Comparison of ENCODE assay signal across 9 mouse cellular contexts in the genomic region with DNA sequence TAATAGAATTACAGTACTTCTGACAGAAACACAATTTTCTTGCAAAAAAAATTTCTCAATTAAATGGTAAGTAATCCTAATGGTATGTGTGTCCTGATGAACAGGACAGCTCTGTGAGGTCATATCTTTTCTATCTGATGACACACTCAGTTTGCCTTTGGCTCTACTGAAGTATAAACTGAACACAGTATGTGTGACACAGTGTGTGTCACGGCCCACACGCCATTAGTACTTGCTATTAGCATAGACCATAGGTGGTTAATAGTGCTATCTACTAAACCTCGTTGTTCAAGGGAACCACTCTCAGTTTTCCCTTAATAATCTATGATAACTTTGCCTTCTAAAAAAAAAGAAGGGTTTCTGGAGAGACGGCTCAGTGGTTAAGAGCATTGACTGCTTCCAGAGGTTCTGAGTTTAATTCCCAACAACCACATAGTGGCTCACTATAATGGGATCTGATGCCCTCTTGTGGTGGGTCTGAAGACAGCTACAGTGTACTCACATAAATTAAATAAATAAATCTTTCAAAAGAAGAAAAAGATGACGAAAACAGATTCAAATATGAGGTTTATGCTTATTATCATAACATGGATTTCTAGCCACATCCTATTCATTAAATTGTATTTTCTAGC. TPM values are rescaled to one million over a fixed set of nuclear protein-coding genes. Genes with fewer than 3 reads are reported as not detected.
DNase-seq lines count a peak whose midpoint lies in the region; ATAC-seq lines count a peak whose summit lies in the region.
"Had no signal": no experiment of that assay in that cellular context is flagged by ENCODE, and none has a peak within 500 bp of the region (broad histone marks: within the 10 kb centered on the region; RNA-seq: fewer than 3 reads in every experiment).

No protein-coding gene starts in this region.

- H3K36me3 ChIP-seq in heart, embryonic 10.5 days: no peaks in the 10 kb centered on the region
- no peaks in the 10 kb centered on the region for H3K36me3 ChIP-seq in hindbrain, embryonic 16.5 days (ENCODE audit: control insufficient read depth, insufficient read depth, low read length)

- H3K4me1 ChIP-seq in heart, embryonic 10.5 days: no peaks in the 10 kb centered on the region
- no peaks in the 10 kb centered on the region for H3K4me1 ChIP-seq in hindbrain, embryonic 16.5 days (ENCODE audit: control insufficient read depth, insufficient read depth, low read depth, low read length)

- no peaks in the 10 kb centered on the region for H3K27me3 ChIP-seq in heart, embryonic 10.5 days (ENCODE audit: insufficient read depth, poor library complexity, severe bottlenecking)
- H3K27me3 ChIP-seq in hindbrain, embryonic 16.5 days (replicated peaks; ENCODE audit: control insufficient read depth, insufficient read depth, low read length): no peaks in the 10 kb centered on the region

- no peak overlapping the region for H3K4me2 ChIP-seq in hindbrain, embryonic 16.5 days (ENCODE audit: low read length)

- peak; percentile 81 for ATAC-seq in hindbrain, embryonic 16.5 days

- H3K9ac ChIP-seq in hindbrain, embryonic 16.5 days (ENCODE audit: low read depth, low read length): no peak overlapping the region

- H3K4me3 ChIP-seq in heart, embryonic 10.5 days: no peak overlapping the region
- no peak overlapping the region for H3K4me3 ChIP-seq in hindbrain, embryonic 16.5 days (ENCODE audit: low read length)

- no peaks in the 10 kb centered on the region for H3K9me3 ChIP-seq in heart, embryonic 10.5 days
- H3K9me3 ChIP-seq in hindbrain, embryonic 16.5 days (ENCODE audit: control insufficient read depth, low read length): no peaks in the 10 kb centered on the region

- WGBS in heart, embryonic 10.5 days: 65% methylated on average over 5 of the region's 5 CpGs
- WGBS in hindbrain, embryonic 16.5 days: 59% methylated on average over 5 of the region's 5 CpGs

- H3K27ac ChIP-seq in heart, embryonic 10.5 days: no peak overlapping the region
- no peak overlapping the region for H3K27ac ChIP-seq in hindbrain, embryonic 16.5 days (ENCODE audit: low read depth, low read length)

- peak; percentile 56 to 58 for DNase-seq in heart, adult 18-20 months
- no peak for DNase-seq in heart, embryonic 10.5 days (ENCODE audit: low spot score)
- DNase-seq in urinary bladder, postnatal 25 days (ENCODE audit: low spot score): peak; percentile 38
- no peak for DNase-seq in urinary bladder, adult 2 months (ENCODE audit: low spot score)
- peak; percentile 61 for DNase-seq in embryo, embryonic 11 days
- DNase-seq in lung, postnatal 10 days: peak; percentile 75
- DNase-seq in thymus, postnatal 25 days: peak; percentile 48

RNA-seq across cellular contexts. Expression of a gene that starts 11.5 kb away (rescaled TPM):
- total RNA-seq in heart, adult 18-20 months (2021): 10 to 100 TPM; 20.1 to 21.6 TPM
- 54.0 and 70.3 TPM in 2 replicates for polyA plus RNA-seq in heart, embryonic 10.5 days (2016; fragmentation: Nextera tagmentation; extraction: Ambion mirVana)
- 36.2 and 45.2 TPM in 2 replicates for polyA plus RNA-seq in urinary bladder, adult 2 months (2012; rRNA removed)
- polyA plus RNA-seq in hindbrain, embryonic 16.5 days (2015; fragmentation: Nextera tagmentation; extraction: Ambion mirVana): 47.6 and 48.3 TPM in 2 replicates

RNA-seq across cellular contexts. Expression of a gene that starts 15.1 kb away (rescaled TPM):
- total RNA-seq in heart, adult 18-20 months (2021): 10 to 100 TPM in 1 of 2 experiments, 1 to 10 TPM in 1; 2.1 to 13.5 TPM
- 0.16 TPM in 1 of 2 replicates, not detected in the other for polyA plus RNA-seq in heart, embryonic 10.5 days (2016; fragmentation: Nextera tagmentation; extraction: Ambion mirVana)
- 1.0 and 1.3 TPM in 2 replicates for polyA plus RNA-seq in urinary bladder, adult 2 months (2012; rRNA removed)
- polyA plus RNA-seq in hindbrain, embryonic 16.5 days (2015; fragmentation: Nextera tagmentation; extraction: Ambion mirVana): 0.14 and 0.40 TPM in 2 replicates

RNA-seq across cellular contexts. Expression of a gene that starts 22.1 kb away (rescaled TPM):
- 10 to 100 TPM; 13.8 to 15.0 TPM for total RNA-seq in heart, adult 18-20 months (2021)
- 11.5 and 14.3 TPM in 2 replicates for polyA plus RNA-seq in heart, embryonic 10.5 days (2016; fragmentation: Nextera tagmentation; extraction: Ambion mirVana)
- 21.6 and 23.3 TPM in 2 replicates for polyA plus RNA-seq in urinary bladder, adult 2 months (2012; rRNA removed)
- polyA plus RNA-seq in hindbrain, embryonic 16.5 days (2015; fragmentation: Nextera tagmentation; extraction: Ambion mirVana): 247 and 253 TPM in 2 replicates

RNA-seq across cellular contexts. Expression of a gene that starts 55.0 kb away (rescaled TPM):
- not detected for total RNA-seq in heart, adult 18-20 months (2021)
- polyA plus RNA-seq in heart, embryonic 10.5 days (2016; fragmentation: Nextera tagmentation; extraction: Ambion mirVana): not detected in 2 replicates
- polyA plus RNA-seq in urinary bladder, adult 2 months (2012; rRNA removed): not detected in 2 replicates
- not detected in 2 replicates for polyA plus RNA-seq in hindbrain, embryonic 16.5 days (2015; fragmentation: Nextera tagmentation; extraction: Ambion mirVana)
- polyA plus RNA-seq: large intestine, adult 2 months had no signal

Comparison
In these comparisons a context has a peak if more than half of its experiments do, and no peak if none do; other contexts are left out.
1. DNase-seq: peak in heart, adult 18-20 months (2 of 2), urinary bladder, postnatal 25 days (single experiment), embryo, embryonic 11 days (single experiment), lung, postnatal 10 days (single experiment) and thymus, postnatal 25 days (single experiment); none in heart, embryonic 10.5 days (single experiment) and urinary bladder, adult 2 months (single experiment).
2. RNA of a gene that starts 22.1 kb away (polyA plus RNA-seq): 247 to 253 TPM in hindbrain, embryonic 16.5 days; 21.6 to 23.3 TPM in urinary bladder, adult 2 months and 11.5 to 14.3 TPM in heart, embryonic 10.5 days; every median in the first group is over 10 times any median in the second.